Mouse (Mus musculus) CD4-positive, CD25-positive, alpha-beta regulatory T cell, adult 4 months (primary cell): Measurements from ENCODE around the gene Myo6. TPM values are rescaled to one million over a fixed set of nuclear protein-coding genes. Genes with fewer than 3 reads are reported as not detected.
A peak's percentile ranks its signal among the peaks of the same experiment; 100 is the strongest.

Source experiments
- ATAC-seq: one replicate; pipeline ENCODE4 v1.8.0; 2017
- polyA plus RNA-seq, 2 experiments: library from polyadenylated mRNA; unstranded; fragments of 100-300 nt; shearing (Covaris generic); gene quantifications; one replicate each; pipeline ENCODE4 v1.2.1; 2017

The Myo6 gene
- polyA plus RNA-seq, 2 experiments from 2014 or later = 16.3 to 24.3 TPM

- ATAC-seq = no peak
Observed at GRCm38 (mm10) chr9:80241719-80242118, 76.9 kb downstream of the Myo6 start.

- peak; percentile 60 for ATAC-seq
Observed at GRCm38 (mm10) chr9:80252146-80252545, 87.3 kb downstream of the Myo6 start.

GRCm38 (mm10) chr9:80253241-80253640, 88.4 kb downstream of the Myo6 start:
- no peak for ATAC-seq

- no peak for ATAC-seq
Observed at GRCm38 (mm10) chr9:80256561-80256960, 91.7 kb downstream of the Myo6 start.

- peak; percentile 81 for ATAC-seq
Observed at GRCm38 (mm10) chr9:80258396-80258795, 93.6 kb downstream of the Myo6 start.

- ATAC-seq = peak; percentile 25
Observed at GRCm38 (mm10) chr9:80260905-80261304, 96.1 kb downstream of the Myo6 start.

GRCm38 (mm10) chr9:80262367-80263026, 97.7 kb downstream of the Myo6 start:
- ATAC-seq = no peak

- peak; percentile 57 for ATAC-seq
Observed at GRCm38 (mm10) chr9:80266086-80266485, 101.3 kb downstream of the Myo6 start.

GRCm38 (mm10) chr9:80266507-80266906, 101.7 kb downstream of the Myo6 start:
- ATAC-seq = peak; percentile 89

GRCm38 (mm10) chr9:80269596-80269995, 104.8 kb downstream of the Myo6 start:
- ATAC-seq = no peak

GRCm38 (mm10) chr9:80272951-80273350, 108.1 kb downstream of the Myo6 start:
- no peak for ATAC-seq

GRCm38 (mm10) chr9:80275053-80275771, 110.4 kb downstream of the Myo6 start:
- no peak for ATAC-seq

- ATAC-seq = no peak
Observed at GRCm38 (mm10) chr9:80275772-80276134, 110.9 kb downstream of the Myo6 start.

GRCm38 (mm10) chr9:80277157-80277556, 112.3 kb downstream of the Myo6 start:
- no peak for ATAC-seq

GRCm38 (mm10) chr9:80277770-80278169, 112.9 kb downstream of the Myo6 start:
- no peak for ATAC-seq

GRCm38 (mm10) chr9:80280724-80281123, 115.9 kb downstream of the Myo6 start:
- no peak for ATAC-seq

GRCm38 (mm10) chr9:80282426-80282825, 117.6 kb downstream of the Myo6 start:
- ATAC-seq = peak; percentile 75

GRCm38 (mm10) chr9:80284539-80285174, 119.8 kb downstream of the Myo6 start:
- no peak for ATAC-seq

- ATAC-seq = no peak
Observed at GRCm38 (mm10) chr9:80286845-80287244, 122.0 kb downstream of the Myo6 start.

GRCm38 (mm10) chr9:80293056-80293584, 128.3 kb downstream of the Myo6 start:
- ATAC-seq = peak; percentile 85

- no peak for ATAC-seq
Observed at GRCm38 (mm10) chr9:80296086-80296485, 131.3 kb downstream of the Myo6 start.

GRCm38 (mm10) chr9:80299031-80299430, 134.2 kb downstream of the Myo6 start:
- ATAC-seq = peak; percentile 82

GRCm38 (mm10) chr9:80303518-80303917, 138.7 kb downstream of the Myo6 start:
- ATAC-seq = peak; percentile 28

- no peak for ATAC-seq
Observed at GRCm38 (mm10) chr9:80306390-80306789, 141.6 kb downstream of the Myo6 start.
